In the genomic region with DNA sequence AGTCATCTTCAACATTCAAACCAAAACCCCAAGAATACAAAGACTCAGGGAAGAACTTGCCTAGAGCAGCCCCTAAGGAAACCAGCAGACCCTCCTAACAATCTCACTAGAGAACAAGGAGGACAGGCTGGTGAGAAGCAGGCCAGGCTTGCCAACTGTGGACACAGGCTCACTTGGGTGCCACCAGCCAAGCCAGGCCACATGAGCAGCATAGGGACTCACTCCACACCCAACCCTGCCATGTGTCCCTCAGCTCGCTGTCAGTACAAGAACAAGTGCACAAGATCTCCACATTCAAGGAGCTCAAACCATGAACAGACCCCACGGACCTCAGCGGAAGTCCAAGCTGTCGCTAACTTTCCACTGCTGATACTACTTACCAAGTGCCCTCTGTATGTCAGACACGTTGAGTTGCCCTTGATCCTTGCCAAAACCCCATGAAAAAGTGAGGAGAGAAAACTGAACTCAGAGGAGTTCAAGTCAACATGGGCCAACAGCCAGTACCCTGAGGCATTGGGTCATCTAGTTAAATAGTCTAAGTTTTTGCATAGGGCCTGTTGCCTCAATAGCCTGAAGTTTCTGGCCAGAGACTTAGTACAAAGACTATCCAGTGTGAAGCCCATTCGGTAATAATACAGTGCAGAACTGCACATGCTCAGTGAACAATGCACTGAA, we compare ENCODE assay signal across 19 mouse cellular contexts.
A peak's percentile ranks its signal among the peaks of the same experiment; 100 is the strongest.
DNase-seq lines count a peak whose midpoint lies in the region; ATAC-seq and TF ChIP-seq lines count a peak whose summit lies in the region.
"Had no signal": no experiment of that assay in that cellular context is flagged by ENCODE, and none has a peak within 500 bp of the region (broad histone marks: within the 10 kb centered on the region; RNA-seq: fewer than 3 reads in every experiment).

No protein-coding gene starts in this region.

- no peak overlapping the region for H3K9ac ChIP-seq in hindbrain, embryonic 11.5 days (ENCODE audit: low read depth, low read length)
- no peak overlapping the region for H3K9ac ChIP-seq in hindbrain, embryonic 12.5 days
- no peak overlapping the region for H3K9ac ChIP-seq in neural tube, embryonic 13.5 days
- H3K9ac ChIP-seq in lung, postnatal 0 days (replicated peaks; ENCODE audit: low read depth), result no peak overlapping the region
- H3K9ac ChIP-seq: embryonic facial prominence, embryonic 13.5 days; forebrain, embryonic 13.5 days; forebrain, postnatal 0 days; heart, embryonic 15.5 days; intestine, embryonic 15.5 days had no signal

- no peaks in the 10 kb centered on the region for H3K36me3 ChIP-seq in hindbrain, embryonic 11.5 days (ENCODE audit: control insufficient read depth, insufficient read depth, low read length)
- H3K36me3 ChIP-seq in hindbrain, embryonic 12.5 days, result peaks cover 17% of the 10 kb centered on the region
- H3K36me3 ChIP-seq in neural tube, embryonic 13.5 days, result peaks cover 49% of the 10 kb centered on the region
- peaks cover 68% of the 10 kb centered on the region for H3K36me3 ChIP-seq in embryonic facial prominence, embryonic 10.5 days (replicated peaks)
- H3K36me3 ChIP-seq in lung, postnatal 0 days (ENCODE audit: insufficient read depth, low read length), result no peaks in the 10 kb centered on the region
- H3K36me3 ChIP-seq: heart, embryonic 15.5 days; intestine, embryonic 15.5 days had no signal

- TF ChIP-seq EP300 in lung, postnatal 0 days (IDR thresholded peaks at IDR 0.05), result no peak

- no peaks in the 10 kb centered on the region for H3K9me3 ChIP-seq in hindbrain, embryonic 11.5 days (ENCODE audit: control insufficient read depth, low read length)
- no peaks in the 10 kb centered on the region for H3K9me3 ChIP-seq in hindbrain, embryonic 12.5 days (replicated peaks)
- H3K9me3 ChIP-seq in neural tube, embryonic 13.5 days, result no peaks in the 10 kb centered on the region
- H3K9me3 ChIP-seq in embryonic facial prominence, embryonic 10.5 days, result no peaks in the 10 kb centered on the region
- no peaks in the 10 kb centered on the region for H3K9me3 ChIP-seq in lung, postnatal 0 days (ENCODE audit: low read length)
- H3K9me3 ChIP-seq: embryonic facial prominence, embryonic 13.5 days; forebrain, embryonic 13.5 days; heart, embryonic 15.5 days; hindbrain, embryonic 10.5 days; intestine, embryonic 15.5 days had no signal

- 91% methylated on average over 6 of the region's 6 CpGs for WGBS in hindbrain, embryonic 11.5 days
- 94% methylated on average over 6 of the region's 6 CpGs for WGBS in hindbrain, embryonic 12.5 days
- WGBS in neural tube, embryonic 13.5 days, result 93% methylated on average over 6 of the region's 6 CpGs
- WGBS in embryonic facial prominence, embryonic 10.5 days, result 88% methylated on average over 6 of the region's 6 CpGs
- WGBS in lung, postnatal 0 days, result 87% methylated on average over 6 of the region's 6 CpGs

- peak overlapping the region; percentile 24; the same call in 1 of the 2 replicates for H3K27ac ChIP-seq in hindbrain, embryonic 11.5 days (ENCODE audit: low read depth, low read length)
- H3K27ac ChIP-seq in hindbrain, embryonic 12.5 days, result no peak overlapping the region
- H3K27ac ChIP-seq in neural tube, embryonic 13.5 days (replicated peaks), result peak overlapping the region; percentile 82; the same call in 1 of the 2 replicates
- H3K27ac ChIP-seq in embryonic facial prominence, embryonic 10.5 days (replicated peaks), result peak overlapping the region; percentile 69; the same call in 1 of the 2 replicates
- H3K27ac ChIP-seq in lung, postnatal 0 days (ENCODE audit: low read length), result no peak overlapping the region
- H3K27ac ChIP-seq: forebrain, embryonic 13.5 days; heart, adult 2 months; heart, embryonic 15.5 days; intestine, embryonic 15.5 days had no signal

- no peak for DNase-seq in hindbrain, embryonic 11.5 days (ENCODE audit: low spot score)
- DNase-seq in neural tube, embryonic 10.5 days (ENCODE audit: extremely low spot score, low spot score), result no peak
- no peak for DNase-seq in embryonic facial prominence, embryonic 10.5 days (ENCODE audit: low spot score)
- DNase-seq in lung, postnatal 0 days (ENCODE audit: low spot score), result no peak
- no peak for DNase-seq in layer of hippocampus, postnatal 14 days (ENCODE audit: low spot score in 2 of 2)
- DNase-seq: cerebellum, adult 11-12 months; cerebellum, adult 9-10 months; forebrain, postnatal 0 days; gastrocnemius, postnatal 14 days; heart, adult 2 months; heart, postnatal 14 days had no signal

- no peak overlapping the region for H3K4me3 ChIP-seq in hindbrain, embryonic 11.5 days (ENCODE audit: low read depth, low read length)
- no peak overlapping the region for H3K4me3 ChIP-seq in hindbrain, embryonic 12.5 days
- H3K4me3 ChIP-seq in neural tube, embryonic 13.5 days, result no peak overlapping the region
- no peak overlapping the region for H3K4me3 ChIP-seq in embryonic facial prominence, embryonic 10.5 days
- no peak overlapping the region for H3K4me3 ChIP-seq in lung, postnatal 0 days (ENCODE audit: low read depth, low read length)
- H3K4me3 ChIP-seq: embryonic facial prominence, embryonic 13.5 days; forebrain, embryonic 13.5 days; heart, adult 2 months; heart, embryonic 15.5 days; hindbrain, embryonic 10.5 days; intestine, embryonic 15.5 days had no signal

- no peaks in the 10 kb centered on the region for H3K27me3 ChIP-seq in hindbrain, embryonic 11.5 days (ENCODE audit: control insufficient read depth, insufficient read depth, low read length)
- H3K27me3 ChIP-seq in hindbrain, embryonic 12.5 days, result no peaks in the 10 kb centered on the region
- no peaks in the 10 kb centered on the region for H3K27me3 ChIP-seq in neural tube, embryonic 13.5 days
- no peaks in the 10 kb centered on the region for H3K27me3 ChIP-seq in embryonic facial prominence, embryonic 10.5 days (replicated peaks; ENCODE audit: low read depth, poor library complexity, severe bottlenecking)
- no peaks in the 10 kb centered on the region for H3K27me3 ChIP-seq in lung, postnatal 0 days (replicated peaks; ENCODE audit: insufficient read depth, low read length)
- H3K27me3 ChIP-seq: heart, embryonic 15.5 days; intestine, embryonic 15.5 days had no signal

- no peak overlapping the region for H3K4me2 ChIP-seq in hindbrain, embryonic 11.5 days (replicated peaks; ENCODE audit: low read depth, low read length)
- H3K4me2 ChIP-seq in hindbrain, embryonic 12.5 days (replicated peaks), result no peak overlapping the region
- H3K4me2 ChIP-seq in neural tube, embryonic 13.5 days, result no peak overlapping the region
- no peak overlapping the region for H3K4me2 ChIP-seq in lung, postnatal 0 days (replicated peaks; ENCODE audit: low read depth, low read length)
- H3K4me2 ChIP-seq: embryonic facial prominence, embryonic 13.5 days; forebrain, embryonic 13.5 days; heart, embryonic 11.5 days; heart, embryonic 15.5 days; intestine, embryonic 15.5 days had no signal

- peaks cover 16% of the 10 kb centered on the region for H3K4me1 ChIP-seq in hindbrain, embryonic 11.5 days (replicated peaks; ENCODE audit: control insufficient read depth, insufficient read depth, low read length)
- H3K4me1 ChIP-seq in hindbrain, embryonic 12.5 days, result peaks cover 60% of the 10 kb centered on the region
- peaks cover 77% of the 10 kb centered on the region for H3K4me1 ChIP-seq in neural tube, embryonic 13.5 days (replicated peaks)
- peaks cover 84% of the 10 kb centered on the region for H3K4me1 ChIP-seq in embryonic facial prominence, embryonic 10.5 days
- H3K4me1 ChIP-seq in lung, postnatal 0 days (ENCODE audit: insufficient read depth, low read depth, low read length), result no peaks in the 10 kb centered on the region
- H3K4me1 ChIP-seq: heart, embryonic 15.5 days had no signal

- no peak for TF ChIP-seq CTCF in lung, postnatal 0 days (IDR thresholded peaks at IDR 0.05)

- no peak for ATAC-seq in hindbrain, embryonic 11.5 days (ENCODE audit: low FRiP score)
- ATAC-seq in hindbrain, embryonic 12.5 days (ENCODE audit: low FRiP score), result no peak
- no peak for ATAC-seq in neural tube, embryonic 13.5 days (ENCODE audit: low read depth)
- no peak for ATAC-seq in lung, postnatal 0 days
- ATAC-seq: forebrain, embryonic 13.5 days; forebrain, postnatal 0 days; intestine, embryonic 15.5 days had no signal

Comparison
In these comparisons a context has a peak if more than half of its experiments do, and no peak if none do; other contexts are left out.
1. H3K27ac ChIP-seq: peak in hindbrain, embryonic 11.5 days (single experiment), neural tube, embryonic 13.5 days (single experiment) and embryonic facial prominence, embryonic 10.5 days (single experiment); none in hindbrain, embryonic 12.5 days (single experiment) and lung, postnatal 0 days (single experiment).